Mouse (Mus musculus) 3134 (cell line): ENCODE data around the gene Psmb2.

Source experiments
- DNase-seq: peaks from one replicate; pipeline ENCODE4 v3.0.0-alpha.2; 2011; ENCODE audit warnings: low spot score; ENCODE audit not compliant: insufficient read length; ENCODE audit errors: extremely low read depth

The Psmb2 gene

DNA sequence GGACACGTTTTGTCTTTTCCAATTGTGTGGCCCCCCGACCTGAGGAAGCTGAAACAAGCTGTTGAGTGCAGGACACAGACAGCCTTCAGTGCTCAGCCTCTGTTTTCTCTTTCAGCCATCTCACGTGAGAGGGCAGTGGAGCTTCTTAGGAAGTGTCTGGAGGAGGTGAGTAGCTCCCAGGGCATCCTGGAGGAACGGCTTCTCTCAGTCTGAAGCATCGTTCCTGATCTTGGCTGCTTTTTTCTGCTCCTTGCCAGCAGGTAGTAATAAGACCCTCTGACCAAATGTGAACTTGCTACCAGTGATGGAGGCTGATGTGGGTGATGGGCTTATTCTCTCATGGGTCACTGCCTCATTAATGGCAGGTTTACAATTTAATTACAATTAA, 30.0 kb downstream of the Psmb2 start:
- DNase-seq: no peak

DNA sequence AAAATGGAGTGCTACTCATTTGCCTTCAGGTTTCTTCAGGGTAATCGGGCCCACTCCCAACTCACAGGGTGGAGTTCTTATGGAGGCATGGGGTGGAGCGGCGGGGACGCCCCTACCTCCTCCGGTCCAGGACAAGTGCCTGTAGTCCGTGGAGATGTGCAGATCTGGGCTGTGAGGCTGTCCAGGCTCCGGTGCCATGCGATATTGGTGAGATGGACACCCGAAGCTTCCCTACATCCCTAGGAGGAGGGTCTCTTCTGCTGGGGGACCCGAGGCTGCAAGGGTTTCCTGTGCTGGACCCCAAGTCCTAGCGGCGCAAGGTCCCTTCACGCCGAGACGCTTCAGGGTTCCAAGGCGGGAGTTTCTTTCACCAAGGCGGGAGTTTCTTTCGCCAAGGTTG, 54.7 kb downstream of the Psmb2 start:
- no peak for DNase-seq

- DNase-seq: no peak
These were observed 55.3 kb downstream of the Psmb2 start for GRCm38 (mm10) chr4:126732531-126733380.

DNA sequence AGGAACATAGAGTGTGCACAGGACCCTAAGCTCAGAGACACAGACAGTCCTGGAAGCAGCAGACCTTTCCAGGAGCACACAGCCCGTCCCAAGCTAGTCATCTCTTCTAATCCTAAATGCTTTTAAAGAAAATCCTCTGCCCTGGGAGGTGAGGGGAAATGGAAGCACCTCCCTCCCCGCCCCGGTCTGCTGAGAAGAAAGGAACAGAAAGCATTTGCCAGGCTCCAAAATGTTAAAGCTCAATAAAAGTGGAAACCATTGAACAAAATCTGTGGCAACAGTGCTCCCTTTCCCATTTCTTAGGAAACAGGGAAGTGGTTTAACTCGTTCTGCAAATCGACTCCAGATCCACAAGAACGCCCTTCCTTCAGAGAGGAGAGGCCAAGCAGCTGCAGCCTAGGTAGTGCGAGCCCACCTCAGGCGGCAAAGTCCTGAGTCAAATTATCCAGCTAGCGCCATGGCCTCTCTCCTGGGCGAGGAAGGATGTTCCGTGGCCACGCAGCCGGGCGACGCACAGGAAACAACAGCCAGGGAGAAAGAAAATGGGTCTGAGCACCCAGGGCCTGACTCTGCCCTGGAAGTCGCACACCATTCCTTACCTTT, 56.7 kb downstream of the Psmb2 start:
- no peak for DNase-seq

DNA sequence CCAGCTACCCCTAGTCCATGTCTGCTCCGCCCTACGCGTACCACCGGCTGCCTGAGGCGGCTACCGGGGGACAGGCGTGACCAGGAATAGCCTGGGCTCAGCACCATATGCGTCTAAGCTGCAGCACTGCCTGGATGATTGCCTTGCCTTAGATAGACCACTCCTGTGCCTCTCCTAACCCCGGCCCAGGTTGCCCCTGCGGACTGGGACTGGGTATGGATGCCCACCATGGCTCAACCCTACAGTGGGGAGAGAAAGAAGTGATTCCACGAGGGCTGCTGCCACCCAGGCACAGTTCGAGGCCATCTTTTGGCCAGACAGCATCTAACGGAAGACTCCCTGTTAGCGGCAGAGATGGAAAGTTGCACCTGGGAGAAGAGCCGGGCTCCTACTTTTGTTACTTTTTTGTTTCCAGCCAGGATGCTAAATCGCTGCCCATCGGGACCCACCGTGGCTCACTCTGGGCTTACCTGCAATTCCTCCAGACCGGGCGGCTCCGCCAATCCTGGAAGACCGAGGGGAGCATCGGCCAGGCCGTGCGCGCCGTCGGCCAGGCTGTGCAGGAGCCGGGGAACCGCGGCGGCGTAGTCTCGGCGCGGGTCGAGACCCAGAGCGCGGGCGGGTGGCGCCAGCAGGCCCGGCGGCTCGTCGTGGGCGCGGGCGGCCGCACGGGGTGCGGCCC, 57.4 kb downstream of the Psmb2 start:
- no peak for DNase-seq

GRCm38 (mm10) chr4:126735382-126736000, 58.1 kb downstream of the Psmb2 start:
- no peak for DNase-seq

DNA sequence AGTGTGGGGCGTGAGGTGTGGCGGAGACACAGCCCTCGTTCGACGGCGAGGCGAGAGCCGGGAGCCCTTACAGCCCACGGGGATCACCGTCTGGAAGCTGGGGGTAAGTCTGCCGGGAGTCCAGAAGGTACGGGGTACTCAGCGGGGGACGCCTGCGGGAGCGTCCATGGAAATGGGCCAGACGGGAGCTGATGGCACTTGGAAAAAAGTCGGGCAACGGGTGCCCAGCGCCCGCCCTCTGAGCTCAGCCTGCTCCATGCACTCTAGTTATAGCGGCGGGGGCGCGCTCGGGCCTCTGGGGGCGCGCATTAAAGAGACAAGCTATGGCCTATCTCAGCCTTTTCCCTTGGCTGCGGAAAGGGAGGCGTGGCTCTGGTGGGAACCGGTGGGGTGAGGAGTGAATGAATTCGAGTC, 58.6 kb downstream of the Psmb2 start, which contains the start of gene Tfap2e:
Gene Tfap2e, minus strand, starts transcription at position 240 of the 414 bp plus-strand sequence.
- no peak for DNase-seq

GRCm38 (mm10) chr4:126739966-126740676, 62.7 kb downstream of the Psmb2 start:
- DNase-seq: no peak

- DNase-seq: peak; percentile 45
These were observed 64.0 kb downstream of the Psmb2 start for GRCm38 (mm10) chr4:126741448-126741847.

- DNase-seq: no peak
These were observed 65.5 kb downstream of the Psmb2 start for GRCm38 (mm10) chr4:126742976-126743375.

GRCm38 (mm10) chr4:126743713-126744112, 66.3 kb downstream of the Psmb2 start:
- no peak for DNase-seq

DNA sequence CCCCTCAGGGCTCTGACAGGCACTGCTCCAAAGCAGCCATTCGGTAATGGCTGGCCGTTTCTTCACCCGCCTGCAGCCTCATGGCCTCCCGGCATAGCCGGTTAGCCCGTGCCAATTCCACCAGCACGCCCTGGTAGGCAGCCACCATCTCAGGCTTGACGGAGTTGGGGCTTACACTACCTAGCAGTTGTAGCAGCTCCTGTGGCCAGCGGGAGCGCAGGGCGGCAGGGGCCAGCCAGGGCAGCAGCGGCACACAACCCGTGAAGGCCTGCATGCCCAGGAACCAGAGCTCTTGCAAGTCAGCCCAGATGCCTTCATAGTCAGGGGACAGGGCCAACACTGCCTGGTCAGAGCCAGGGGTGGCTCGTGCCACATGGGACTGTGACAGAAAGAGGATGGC, 67.4 kb downstream of the Psmb2 start:
- no peak for DNase-seq

DNA sequence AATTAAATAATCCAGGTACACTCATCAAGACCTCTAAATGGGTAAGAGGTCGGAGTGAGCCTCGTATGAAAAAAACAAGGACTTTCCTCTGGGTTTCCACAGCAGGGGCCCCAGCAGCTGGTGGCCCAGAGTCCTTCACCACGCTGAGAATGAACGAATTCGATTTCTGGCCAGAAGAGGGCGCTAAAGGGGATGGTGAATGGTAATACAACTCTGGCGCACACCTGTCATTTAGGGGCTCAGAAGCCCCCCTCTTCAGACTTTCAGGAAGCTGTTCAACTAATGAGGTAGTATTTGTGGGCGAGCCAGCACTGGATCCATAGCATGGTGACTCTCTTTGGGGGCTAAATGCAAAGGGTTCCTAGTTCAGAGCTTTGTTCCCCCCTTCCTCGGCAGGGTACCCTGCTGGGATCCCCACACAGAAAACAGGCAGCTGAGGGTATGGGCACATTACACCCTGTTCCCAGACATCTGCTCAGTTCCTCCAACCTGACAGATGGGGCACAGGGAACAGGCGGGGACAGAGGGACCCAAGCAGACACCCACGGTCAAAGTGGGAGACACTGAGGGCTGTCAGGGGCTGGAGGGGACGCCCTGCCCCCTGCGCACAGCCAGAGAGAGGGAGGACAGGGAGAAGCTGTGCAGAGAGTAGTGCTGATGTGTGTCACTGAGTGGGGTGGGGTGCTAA, 68.2 kb downstream of the Psmb2 start:
- DNase-seq: no peak

DNA sequence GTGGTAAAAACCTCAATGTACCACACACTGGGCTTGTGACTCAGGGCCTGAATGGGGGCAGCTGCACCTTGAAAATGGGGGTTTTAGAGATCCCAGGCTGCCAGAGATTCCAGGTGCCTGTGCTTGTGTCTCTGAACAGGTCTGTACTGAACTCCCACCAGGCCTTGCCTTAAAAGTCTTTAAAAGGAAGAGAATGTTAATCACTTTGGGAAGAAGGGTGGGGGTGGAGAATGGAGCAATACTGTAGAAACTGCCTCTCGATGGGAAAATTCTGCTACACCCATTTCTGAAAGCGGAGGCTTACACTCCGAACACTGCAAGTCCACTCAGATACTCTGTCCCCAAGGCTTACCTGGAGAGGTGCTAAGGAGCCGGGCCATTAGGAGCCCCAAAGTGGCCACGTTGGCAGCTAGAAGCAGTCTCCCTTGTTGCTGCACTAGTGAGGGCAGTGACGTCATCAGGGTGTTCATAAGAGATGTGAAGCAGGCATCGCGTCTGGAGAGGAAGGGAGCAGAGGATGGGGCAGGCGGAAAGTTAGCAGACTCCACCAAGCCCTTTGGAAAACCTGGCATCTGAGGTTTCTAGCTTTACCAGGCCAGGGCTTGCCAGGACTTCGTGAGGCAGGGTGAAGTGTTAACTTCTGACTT, 68.9 kb downstream of the Psmb2 start:
- no peak for DNase-seq

DNA sequence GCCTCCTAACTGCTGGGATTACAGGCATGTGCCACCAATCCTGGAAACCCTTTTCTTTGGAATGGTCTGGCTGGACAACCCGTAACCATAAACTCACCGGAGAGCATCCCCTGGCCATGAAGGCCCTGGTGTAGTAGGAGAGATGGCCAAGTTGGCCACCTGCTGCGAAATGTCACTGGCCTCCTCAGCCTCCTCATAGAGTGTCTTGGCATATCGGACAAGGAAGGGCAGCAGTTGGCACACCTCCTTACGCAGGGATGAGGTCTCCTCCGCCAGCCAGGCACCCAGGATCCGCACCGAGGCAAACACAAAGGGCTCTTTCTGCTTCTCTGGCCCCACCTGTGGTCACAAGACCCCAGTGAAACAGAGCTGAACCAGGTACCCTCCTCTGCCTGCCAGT, 71.0 kb downstream of the Psmb2 start:
- DNase-seq: no peak

- DNase-seq: no peak
These were observed 72.1 kb downstream of the Psmb2 start for GRCm38 (mm10) chr4:126749553-126749952.

DNA sequence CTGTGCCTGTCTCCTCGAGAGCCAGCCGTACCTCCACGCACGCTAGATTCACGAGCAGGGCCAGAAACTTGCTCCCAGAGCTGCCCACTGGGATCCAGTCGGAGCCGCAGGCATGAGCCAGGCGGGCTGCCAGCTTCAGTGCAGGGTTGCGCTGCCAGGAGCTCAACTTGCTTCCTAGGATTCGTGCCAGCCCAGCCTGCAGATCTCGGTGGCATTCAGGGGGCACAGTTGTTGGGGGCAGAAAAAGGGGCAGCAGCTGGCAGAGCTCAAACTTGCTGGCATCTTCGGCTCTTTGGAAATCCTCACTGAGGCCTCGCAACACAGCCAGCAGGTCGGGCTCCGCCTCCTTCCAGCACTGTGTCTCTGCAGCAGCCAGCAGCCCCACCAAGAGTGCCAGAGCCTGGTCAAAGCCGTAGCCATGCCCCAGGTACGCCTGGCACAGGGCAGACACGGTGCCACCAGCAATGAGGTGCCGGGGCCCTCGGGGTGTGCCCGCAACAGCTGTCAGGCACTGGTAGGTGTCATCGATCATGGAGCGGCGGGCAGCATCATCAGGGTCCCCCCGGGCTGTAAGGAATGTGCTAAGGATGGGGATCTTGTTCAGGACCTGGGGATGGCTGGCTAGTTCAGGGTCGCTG, 72.7 kb downstream of the Psmb2 start:
- no peak for DNase-seq

DNA sequence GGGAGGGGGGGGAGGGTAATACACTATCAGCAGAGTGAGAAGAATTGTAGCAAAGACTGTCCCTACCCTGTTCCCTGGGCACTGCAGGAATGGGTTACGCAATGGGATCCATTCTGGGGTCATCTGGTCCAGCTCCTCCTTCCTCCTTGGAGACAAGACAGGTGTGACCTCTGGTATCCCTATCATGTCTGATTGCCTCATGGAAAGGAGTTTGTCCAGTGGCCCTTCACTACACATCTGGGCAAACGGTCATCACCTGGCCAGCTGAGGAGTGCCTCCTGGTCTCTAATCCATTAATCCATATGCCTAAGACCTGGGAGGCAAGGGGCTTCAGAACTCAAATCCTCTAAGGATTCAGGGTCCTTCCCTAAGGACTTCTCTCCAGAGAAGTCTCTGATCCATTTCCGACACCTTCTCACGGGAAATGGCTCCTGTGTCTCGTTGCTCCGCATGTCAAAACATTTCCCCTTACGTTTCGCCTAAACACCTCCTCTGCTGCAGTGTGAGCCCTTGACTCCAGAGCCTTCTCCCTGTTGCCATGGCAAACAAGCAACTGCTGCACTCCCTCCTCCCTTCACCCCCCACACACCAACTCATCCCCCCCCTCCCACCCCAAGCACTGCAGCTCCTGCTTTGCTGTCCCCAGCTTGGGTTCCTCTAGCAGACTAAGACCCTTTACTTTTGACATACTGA, 73.6 kb downstream of the Psmb2 start:
- DNase-seq: no peak
